Mouse (Mus musculus) layer of hippocampus, adult 6 months (tissue): Measurements from ENCODE around the gene Zdhhc1. TPM values are rescaled to one million over a fixed set of nuclear protein-coding genes. Genes with fewer than 3 reads are reported as not detected.

Experiments
- long read RNA-seq, 2 experiments: library from polyadenylated mRNA; unstranded; transcript quantifications; one replicate each; pipeline ENCODE4 v2.0.0; 2019 to 2020
- polyA plus RNA-seq: library from polyadenylated mRNA; unstranded; fragments of <200 nt; fragmentation: Nextera tagmentation; gene quantifications from 2 replicates; pipeline ENCODE4 v1.2.3, GENCODE M21; 2021

Gene Zdhhc1
- 18.5 and 23.0 TPM in 2 replicates for polyA plus RNA-seq
- long read RNA-seq, experiment 1, transcript Zdhhc1-203 (14 exons, 2,056 nt) = major isoform, 10 of 32 reads
- long read RNA-seq, experiment 1, partial matches to known transcripts = 4 of 32 reads
- long read RNA-seq, experiment 1, other reads (novel, unspliced or antisense) = 18 of 32 reads
- long read RNA-seq, experiment 2, transcript Zdhhc1-203 (14 exons, 2,056 nt) = major isoform, 47 of 179 reads
- long read RNA-seq, experiment 2, transcript Zdhhc1-204 (3 exons, 677 nt) = minor isoform, 9 of 179 reads
- long read RNA-seq, experiment 2, partial matches to known transcripts = 9 of 179 reads
- long read RNA-seq, experiment 2, other reads (novel, unspliced or antisense) = 114 of 179 reads

GRCm38 (mm10) chr8:105496439-105497180 lies at the start of gene Zdhhc1:
Zdhhc1 (minus strand) TSS chr8:105496902.

GRCm38 (mm10) chr8:105518436-105519313 lies 22.0 kb upstream of the Zdhhc1 start, which contains the start of gene Hsd11b2:
Hsd11b2 (plus strand) TSS chr8:105518755.

GRCm38 (mm10) chr8:105471314-105472015 lies 25.2 kb downstream of the Zdhhc1 start, which contains the start of gene Tppp3:
Tppp3 (minus strand) TSS chr8:105471526.

Other genes with a start within 250 kb of the Zdhhc1 start
- 2.7 and 3.0 TPM in 2 replicates for gene B3gnt9, start 241.7 kb downstream of the Zdhhc1 start, polyA plus RNA-seq
- gene Tradd, start 232.3 kb downstream of the Zdhhc1 start, polyA plus RNA-seq = 5.5 and 7.2 TPM in 2 replicates
- gene Fbxl8, start 232.3 kb downstream of the Zdhhc1 start, polyA plus RNA-seq = 2.0 and 2.1 TPM in 2 replicates
- 2.7 and 2.8 TPM in 2 replicates for gene Hsf4, start 227.1 kb downstream of the Zdhhc1 start, polyA plus RNA-seq
- gene Nol3, start 220.8 kb downstream of the Zdhhc1 start, polyA plus RNA-seq = 21.1 and 23.4 TPM in 2 replicates
- 9.5 and 11.5 TPM in 2 replicates for gene 4931428F04Rik, start 207.0 kb downstream of the Zdhhc1 start, polyA plus RNA-seq
- 2.6 and 4.1 TPM in 2 replicates for gene Exoc3l, start 200.8 kb downstream of the Zdhhc1 start, polyA plus RNA-seq
- 7.7 and 9.2 TPM in 2 replicates for gene E2f4, start 199.2 kb downstream of the Zdhhc1 start, polyA plus RNA-seq
- 0.62 and 1.5 TPM in 2 replicates for gene Elmo3, start 191.3 kb downstream of the Zdhhc1 start, polyA plus RNA-seq
- 0.88 and 1.2 TPM in 2 replicates for gene Lrrc29, start 170.6 kb downstream of the Zdhhc1 start, polyA plus RNA-seq
- gene Tmem208, start 170.5 kb downstream of the Zdhhc1 start, polyA plus RNA-seq = 98.7 and 116 TPM in 2 replicates
- 0.04 and 0.34 TPM in 2 replicates for gene Fhod1, start 148.9 kb downstream of the Zdhhc1 start, polyA plus RNA-seq
- gene Slc9a5, start 148.1 kb downstream of the Zdhhc1 start, polyA plus RNA-seq = 1.4 and 1.7 TPM in 2 replicates
- gene Plekhg4, start 123.6 kb downstream of the Zdhhc1 start, polyA plus RNA-seq = 0.11 TPM in 1 of 2 replicates, not detected in the other
- not detected in 2 replicates for gene Kctd19, start 83.4 kb downstream of the Zdhhc1 start, polyA plus RNA-seq
- 0.36 and 0.43 TPM in 2 replicates for gene Lrrc36, start 83.3 kb downstream of the Zdhhc1 start, polyA plus RNA-seq
- gene Tppp3, start 25.4 kb downstream of the Zdhhc1 start, polyA plus RNA-seq = 45.8 and 47.2 TPM in 2 replicates
- not detected in 2 replicates for gene Hsd11b2, start 21.9 kb upstream of the Zdhhc1 start, polyA plus RNA-seq
- gene Atp6v0d1, start 69.1 kb upstream of the Zdhhc1 start, polyA plus RNA-seq = 112 and 125 TPM in 2 replicates
- 44.1 and 57.0 TPM in 2 replicates for gene Ripor1, start 108.4 kb upstream of the Zdhhc1 start, polyA plus RNA-seq
- gene Ctcf, start 139.7 kb upstream of the Zdhhc1 start, polyA plus RNA-seq = 13.1 and 14.2 TPM in 2 replicates
- 0.40 and 0.55 TPM in 2 replicates for gene Agrp, start 140.5 kb upstream of the Zdhhc1 start, polyA plus RNA-seq
- 20.9 and 32.8 TPM in 2 replicates for gene Carmil2, start 189.4 kb upstream of the Zdhhc1 start, polyA plus RNA-seq
- gene Acd, start 204.2 kb upstream of the Zdhhc1 start, polyA plus RNA-seq = 32.5 and 41.3 TPM in 2 replicates
- 67.5 and 73.3 TPM in 2 replicates for gene Pard6a, start 204.2 kb upstream of the Zdhhc1 start, polyA plus RNA-seq
- 0.18 and 0.19 TPM in 2 replicates for gene 4933405L10Rik, start 210.8 kb upstream of the Zdhhc1 start, polyA plus RNA-seq
- gene Enkd1, start 211.3 kb upstream of the Zdhhc1 start, polyA plus RNA-seq = 5.8 and 6.3 TPM in 2 replicates